Mouse (Mus musculus) T-helper 17 cell (primary cell): ENCODE results near the gene Fbxw8.

ENCODE experiments used
- in situ Hi-C, 2 experiments: fragments of 300-600 bp; cut with MboI, MseI; formaldehyde crosslinking; loops; 1 replicate in 1 of 2; 2 replicates in 1 of 2; pipeline ENCODE4 v1.15.1; 2025; ENCODE audit warnings: high pct_unique_total_duplicates in 2 of 2

Gene Fbxw8

DNA sequence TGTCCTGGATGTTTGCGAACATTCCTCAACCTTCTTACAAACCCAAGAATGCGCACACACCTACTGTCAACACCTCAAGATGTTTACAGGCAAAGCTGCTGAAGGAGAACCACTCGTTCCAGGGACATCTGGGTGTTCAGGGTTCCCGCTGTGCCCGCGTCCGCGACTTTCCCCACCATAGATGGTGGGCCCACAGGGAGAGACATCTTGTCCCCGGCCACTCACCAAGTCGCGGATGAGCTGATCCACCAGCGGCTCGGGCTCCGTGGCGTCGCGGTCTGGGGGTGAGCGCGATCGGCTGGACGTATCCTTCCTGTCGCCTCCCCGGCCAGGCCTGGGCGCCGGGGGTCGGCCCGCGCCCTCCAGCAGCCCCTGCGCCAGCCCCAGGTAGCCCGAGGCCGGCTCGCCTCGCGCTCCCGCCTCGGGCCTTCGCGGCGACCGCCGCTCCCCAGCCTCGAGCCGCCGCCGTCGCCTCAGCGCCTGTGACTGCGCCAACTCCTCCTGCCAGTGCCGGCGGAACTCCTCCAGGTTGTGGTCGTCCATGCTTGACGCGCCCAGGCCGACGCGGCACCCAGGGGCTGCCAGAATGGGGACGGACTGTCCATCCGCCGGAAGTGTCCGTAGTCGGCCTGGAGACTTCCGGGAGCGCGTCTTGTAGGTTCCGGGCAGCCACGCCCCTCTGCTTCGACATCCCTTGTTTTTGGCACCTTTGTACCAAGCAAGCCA is at the start of gene Fbxw8:
TSS of gene Fbxw8 (minus strand) at position 626 of the 726 bp plus-strand sequence.
- in situ Hi-C loops, result no loop called here

DNA sequence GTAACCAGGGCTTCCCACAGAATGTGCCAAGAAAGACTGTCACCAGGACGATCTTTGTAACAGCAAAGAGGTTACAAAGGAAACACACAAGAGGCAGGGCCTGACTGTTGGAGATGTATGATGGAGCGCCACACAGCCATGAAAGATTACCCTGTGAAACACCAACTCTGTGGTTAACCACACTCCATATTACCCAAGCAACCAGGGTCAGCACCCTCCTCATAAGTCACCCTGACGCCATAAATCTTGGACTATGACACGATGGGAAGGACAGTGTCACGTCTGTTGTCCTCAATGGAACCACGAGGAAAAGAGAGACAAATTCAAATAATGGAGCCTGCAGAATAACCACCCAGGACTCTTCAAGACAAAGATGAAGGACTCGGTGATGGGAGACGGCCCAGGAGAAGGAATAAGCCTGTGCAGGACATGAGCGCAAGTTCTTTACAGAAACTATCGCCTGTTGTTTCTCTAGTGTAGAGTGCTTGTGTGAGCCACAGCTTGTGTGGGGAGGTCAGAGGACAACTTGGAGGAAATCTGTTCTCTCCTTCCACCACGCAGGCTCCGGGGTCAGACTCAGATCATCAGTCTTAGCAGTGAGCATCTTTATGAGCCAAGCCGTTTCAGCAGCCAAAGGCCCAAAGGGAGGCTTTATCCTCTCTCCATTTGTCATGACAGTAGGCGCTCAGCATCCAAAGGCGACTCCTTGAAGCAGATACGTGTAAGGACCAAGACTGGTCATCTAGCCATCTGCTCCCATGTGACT is 49.6 kb upstream of the Fbxw8 start:
- in situ Hi-C loops, result no loop called here

DNA sequence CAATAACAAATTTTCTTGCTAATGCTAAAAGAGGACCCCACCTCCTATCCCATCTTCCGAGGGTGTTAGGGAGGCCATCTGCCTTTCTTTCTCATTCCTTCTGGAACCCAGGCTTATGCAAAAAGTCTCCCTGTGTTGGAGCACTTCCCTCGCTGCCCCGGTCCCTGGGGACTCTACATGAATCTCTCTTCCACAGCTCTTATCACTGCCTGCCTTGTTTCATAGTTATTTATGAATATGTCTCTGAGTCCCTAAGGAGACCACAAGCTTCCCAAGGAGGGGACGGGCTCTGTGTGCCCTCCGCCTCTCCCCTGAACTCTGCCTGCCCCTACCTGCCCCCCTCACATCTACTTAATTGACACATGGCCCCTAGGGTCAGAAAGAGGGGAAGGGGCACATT is 44.4 kb upstream of the Fbxw8 start:
- in situ Hi-C loops, result no loop called here

DNA sequence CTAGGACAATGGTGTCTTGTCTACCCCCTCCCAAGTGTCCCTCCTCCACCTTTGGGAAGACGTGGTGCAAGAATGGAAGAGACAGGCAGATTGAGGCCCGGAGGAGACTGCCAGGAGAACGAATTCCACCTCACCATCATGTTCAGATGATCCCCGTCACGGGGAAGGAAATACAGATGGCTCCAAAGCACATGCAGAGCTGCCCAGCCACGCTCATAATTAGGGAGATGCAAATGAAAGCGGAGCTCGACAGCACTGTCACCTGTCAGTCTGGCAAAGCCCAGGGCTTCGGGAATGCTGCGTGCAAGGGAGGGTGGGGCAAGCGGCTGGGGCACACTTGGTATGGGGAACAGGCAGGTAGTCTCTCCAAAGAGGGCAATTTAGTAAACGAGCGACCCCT is 42.2 kb upstream of the Fbxw8 start:
- in situ Hi-C loops, result no loop called here

DNA sequence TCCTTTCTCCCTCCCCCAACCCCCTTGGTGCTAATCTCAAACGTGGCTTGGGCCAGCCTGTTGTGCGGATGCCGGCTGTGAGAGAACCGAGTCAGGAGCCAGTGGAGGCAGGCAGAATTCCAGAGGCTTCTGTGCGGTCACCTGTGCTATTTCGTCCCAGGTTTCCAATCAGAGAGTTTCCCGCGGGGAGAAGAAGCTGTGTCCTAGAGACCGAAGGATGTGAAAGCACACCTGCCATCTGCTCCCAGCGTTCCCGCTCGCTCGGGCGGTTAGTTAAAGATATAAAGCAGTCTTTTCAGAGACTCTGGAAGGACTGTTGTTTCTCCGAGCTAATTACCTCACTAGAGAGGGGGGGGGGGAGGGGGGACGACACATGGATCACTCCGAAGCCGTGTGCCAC is 37.0 kb upstream of the Fbxw8 start:
- in situ Hi-C loops, result no loop called here

DNA sequence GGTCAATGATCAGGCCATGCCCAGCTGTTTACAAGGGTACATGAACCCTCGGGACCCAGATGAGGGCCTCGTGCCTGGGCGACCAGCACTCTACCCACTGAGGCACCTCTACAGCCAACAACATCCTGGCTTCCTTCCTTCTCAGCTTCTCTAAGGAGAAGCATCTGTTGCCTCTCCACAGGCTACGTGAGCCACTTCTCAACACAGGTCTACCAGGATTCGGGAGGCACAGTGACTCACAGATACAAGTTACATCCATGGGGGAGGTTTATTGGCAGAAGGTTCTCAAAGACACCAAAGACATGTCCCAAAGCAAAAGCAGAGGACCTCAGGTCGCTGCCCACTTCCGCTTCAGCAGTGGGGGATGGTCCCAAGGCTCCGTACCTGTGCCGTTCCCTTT is 35.2 kb upstream of the Fbxw8 start:
- in situ Hi-C loops, result no loop called here

DNA sequence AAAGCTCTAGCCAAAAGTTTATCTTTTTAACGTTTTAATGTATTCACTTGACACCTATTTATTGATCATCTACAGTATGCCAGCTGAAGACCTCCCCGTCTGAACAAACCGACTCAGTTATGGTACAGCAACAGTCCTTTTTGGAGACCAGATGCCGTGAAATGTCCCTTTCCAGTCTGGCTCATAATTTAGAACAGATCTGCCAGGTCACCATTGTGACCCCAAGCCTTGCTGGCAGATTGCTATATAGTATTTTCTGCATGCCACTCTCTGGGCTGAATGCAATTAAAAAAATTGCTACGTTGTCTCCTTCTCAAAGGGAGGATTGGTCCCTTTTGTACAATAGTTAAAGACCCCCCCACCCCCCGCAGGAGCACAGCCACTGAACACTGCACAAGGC is 33.1 kb upstream of the Fbxw8 start:
- in situ Hi-C loops, result no loop called here

DNA sequence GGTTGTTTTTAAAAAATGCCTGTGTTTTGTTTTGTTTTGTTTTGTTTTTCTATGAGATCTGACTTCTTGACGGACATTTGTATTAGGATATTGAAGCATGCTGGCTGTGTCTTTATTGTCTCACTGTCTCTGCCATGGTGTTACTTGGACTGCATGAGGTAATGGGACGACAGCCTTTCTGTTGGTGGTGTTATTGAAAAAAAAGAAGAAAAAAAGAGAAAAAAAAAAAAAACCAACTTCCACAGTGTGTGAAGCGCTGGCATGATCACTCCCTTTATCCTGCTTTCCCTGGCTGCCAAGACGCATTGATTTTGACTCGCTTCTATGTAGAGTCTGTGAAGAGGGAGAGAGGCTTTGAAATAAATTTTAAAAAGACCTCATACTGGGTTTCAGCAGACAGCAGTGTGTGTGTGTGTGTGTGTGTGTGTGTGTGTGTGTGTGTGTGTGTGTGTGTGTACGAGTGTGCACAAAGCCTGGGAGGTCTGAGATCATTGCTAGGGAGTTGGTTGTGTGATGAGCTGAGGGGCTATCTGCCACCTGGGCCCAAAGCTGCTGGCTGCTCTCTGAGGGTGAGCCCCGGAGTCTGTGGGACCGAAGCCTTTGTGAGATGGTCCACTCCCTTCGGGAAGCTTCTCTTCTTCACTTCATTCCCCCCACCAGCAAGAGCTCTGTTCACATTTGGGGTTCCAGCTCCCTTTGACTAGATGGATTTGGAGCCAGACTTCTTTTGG is 31.8 kb upstream of the Fbxw8 start:
- in situ Hi-C loops, result no loop called here

DNA sequence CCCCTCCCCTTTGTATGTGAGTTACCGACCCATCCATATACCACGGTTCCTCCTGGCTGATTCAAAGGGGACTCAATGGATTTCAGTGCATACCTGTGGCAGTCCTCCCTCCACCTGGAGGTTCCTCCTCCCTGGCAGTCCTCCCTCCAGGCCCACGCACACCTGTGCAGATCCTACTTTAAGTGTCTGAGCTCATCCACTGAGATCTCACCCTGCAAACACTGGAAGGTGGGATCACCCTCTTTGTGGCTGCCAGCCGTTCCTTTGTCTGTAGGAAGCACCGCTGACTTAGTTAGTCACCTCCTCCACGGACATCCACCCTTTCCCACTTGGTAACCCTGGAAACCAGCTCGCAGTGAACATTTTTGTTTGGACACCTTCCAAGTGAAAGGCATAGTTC is 22.4 kb upstream of the Fbxw8 start:
- in situ Hi-C loops, result no loop called here

DNA sequence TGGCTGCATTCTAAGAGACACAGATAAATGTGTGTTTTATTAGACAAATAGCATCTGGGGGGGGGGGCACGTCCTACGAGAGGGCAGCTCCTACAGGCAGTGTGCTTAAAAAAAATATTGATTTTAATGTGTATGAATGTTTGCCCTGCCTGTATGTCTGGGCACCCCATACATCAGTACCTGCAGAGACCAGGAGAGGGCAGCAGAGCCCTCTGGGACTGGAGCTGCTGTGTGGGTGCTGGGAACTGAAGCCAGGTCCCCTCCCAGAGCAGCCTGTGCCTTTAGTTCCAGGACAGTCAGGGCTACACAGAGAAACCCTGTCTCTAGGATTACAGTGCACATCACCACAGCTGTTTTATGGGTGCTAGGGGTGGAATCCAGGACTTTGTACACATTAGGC is 19.9 kb upstream of the Fbxw8 start:
- in situ Hi-C loops, result no loop called here

DNA sequence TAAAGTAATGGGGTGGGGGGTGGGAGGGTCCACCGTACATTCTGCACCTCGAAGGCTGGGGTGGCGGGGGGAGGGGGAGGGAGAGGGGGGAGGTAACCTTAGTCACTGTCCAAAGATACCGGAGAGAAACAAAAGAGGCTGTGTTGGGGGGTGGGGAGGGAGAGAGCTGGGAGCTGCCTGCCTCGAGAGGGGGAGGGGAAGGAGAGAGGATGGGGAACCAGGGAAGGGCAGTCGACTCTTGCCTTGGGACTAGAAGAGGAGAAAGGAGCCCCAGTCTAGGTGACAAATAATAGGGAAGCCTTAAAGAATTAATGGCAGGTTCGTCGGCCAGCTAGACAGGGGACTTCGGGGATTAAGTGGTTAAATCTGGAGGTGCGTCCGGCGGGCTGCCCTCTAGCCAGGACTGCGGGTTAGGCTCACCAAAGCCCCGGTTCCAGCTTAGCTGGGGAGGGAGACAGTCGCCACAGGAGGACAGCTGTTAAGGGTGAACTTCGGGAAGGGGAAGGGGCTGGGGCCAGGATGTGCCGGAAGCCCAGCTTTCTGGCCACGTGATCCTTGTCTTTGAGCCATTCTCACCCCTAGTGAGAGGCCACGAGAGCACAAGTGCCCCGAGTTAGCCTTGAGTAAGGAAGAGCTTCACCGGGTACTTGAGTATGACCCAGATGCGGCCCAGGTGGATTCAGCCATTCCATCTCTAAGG is 19.2 kb upstream of the Fbxw8 start:
- in situ Hi-C loops, result no loop called here

DNA sequence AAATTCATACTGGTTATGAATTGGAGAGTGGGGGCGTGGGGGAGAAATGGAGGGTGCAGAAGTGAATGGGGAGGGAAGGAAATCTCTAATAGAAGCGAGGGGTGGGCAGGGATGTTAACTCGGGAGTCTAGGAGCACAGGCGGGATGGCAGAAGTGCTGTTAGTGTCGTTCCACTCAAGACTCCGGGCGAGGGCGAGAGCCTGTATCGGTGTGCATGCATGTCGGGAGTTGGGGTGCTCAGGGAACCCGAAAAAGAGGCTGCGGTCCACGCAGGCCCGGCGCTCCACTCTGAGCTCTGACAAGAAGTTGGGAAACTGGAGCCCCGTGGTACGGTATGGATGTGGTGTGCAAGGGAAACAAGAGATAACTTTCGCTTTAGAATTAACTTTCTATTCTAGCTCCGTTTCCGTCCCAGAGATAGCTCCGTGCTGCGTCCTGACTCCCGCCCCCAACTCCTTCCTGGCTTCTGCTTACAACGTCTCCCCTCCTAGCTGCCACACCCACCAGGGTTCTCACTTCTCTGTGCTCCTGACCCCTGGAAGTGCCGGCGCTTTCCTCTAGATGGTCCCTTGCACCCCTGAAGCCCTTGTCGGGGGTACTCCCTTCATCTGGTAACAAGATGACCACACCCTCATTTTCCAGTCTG is 16.9 kb upstream of the Fbxw8 start:
- in situ Hi-C loops, result no loop called here

DNA sequence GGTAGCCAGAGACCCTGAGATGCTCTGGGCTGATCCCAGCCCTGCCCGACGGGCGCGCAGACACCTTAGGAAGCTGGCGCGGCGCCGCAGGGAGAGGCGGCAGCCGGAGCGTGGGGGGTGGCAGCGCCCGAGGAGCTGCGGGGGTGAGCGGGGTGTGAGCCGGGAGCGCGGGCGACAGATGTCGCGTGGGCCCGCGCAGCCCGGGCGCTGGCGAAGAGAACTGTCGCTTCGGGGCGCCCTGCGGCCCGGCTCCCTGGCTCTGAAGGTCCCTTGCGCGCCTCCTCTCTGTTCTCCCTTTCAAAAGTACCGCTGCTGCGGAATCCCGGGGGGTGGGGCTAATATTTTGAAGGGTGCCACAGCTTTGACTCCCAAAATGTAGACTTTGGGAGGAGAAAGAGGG is 16.4 kb upstream of the Fbxw8 start:
- in situ Hi-C loops, result no loop called here

DNA sequence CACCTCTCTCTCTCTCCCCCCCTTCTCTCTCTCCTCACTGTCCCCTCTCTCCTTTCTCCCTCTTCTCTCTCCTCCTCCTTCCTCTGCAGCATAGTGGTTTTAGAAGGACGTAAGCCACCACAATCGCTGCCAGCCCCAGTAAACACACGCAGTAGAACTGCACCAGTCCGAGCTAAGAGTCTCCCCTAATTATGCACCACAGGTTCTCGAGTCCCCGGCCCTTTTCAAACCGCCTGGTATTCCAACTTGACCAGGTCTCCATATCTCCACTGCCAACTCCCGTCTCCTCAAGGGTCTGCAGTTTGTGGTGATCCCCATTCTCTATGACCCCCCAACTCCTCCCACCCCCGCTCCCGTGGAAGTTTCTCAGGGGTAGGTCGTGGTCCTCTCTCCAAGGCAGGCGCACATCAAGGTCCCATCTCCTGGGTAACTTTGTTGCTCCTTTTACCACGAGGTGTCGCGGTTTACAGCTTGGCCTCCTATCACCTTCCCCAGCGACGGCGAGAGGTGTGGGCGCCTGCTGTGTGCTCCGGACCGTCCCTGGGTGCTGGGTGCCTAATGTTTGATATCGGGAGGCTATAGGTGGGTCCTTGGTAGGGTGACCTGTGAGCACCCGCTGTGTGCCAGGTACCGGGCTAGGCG is 15.7 kb upstream of the Fbxw8 start:
- in situ Hi-C loops, result no loop called here

DNA sequence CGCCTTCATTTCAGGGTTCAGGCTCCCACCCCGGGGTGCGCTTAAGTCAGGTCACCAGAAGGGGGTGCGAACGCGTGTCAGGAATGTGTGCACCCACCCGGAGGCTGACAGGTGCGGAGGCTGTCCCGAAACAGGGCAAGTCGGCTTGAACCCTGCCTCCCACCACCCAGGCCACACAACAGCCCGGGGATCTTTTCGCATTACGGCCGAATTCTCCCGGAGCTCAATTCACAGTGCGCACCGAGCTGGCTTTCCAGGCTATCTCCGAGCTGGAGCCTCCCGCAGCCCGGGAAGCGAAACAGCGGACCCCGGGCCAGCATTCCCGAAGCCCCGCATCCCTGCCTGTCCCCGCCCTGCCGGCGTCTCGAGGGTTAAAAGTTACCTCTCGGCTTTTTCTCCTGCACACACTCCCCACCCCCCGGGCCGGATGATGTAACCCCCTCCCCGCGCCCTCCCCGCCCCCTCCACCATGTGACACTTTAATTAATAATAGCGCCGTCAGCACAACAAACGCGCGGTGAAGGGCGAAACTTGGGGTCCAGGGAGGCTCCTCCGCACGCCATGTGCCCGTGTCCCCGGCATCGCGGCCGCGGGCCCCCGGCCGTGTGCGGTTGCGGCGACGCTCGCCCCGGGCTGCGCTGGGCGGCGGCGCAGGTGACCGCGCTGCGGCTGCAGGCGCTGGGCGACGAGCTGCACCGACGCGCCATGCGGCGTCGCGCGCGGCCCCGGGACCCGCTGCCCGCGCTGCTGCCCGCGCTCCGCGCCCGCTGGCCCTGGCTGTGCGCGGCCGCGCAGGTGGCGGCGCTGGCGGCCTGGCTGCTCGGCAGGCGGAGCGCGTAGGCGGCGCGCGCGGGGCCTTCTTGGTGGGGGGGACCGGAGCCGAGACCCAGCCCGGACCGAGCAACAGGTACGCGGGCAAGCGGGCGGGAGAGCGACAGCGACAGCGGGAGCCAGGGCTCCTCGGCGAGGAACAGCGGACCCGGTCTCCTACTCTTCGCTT is 14.3 kb upstream of the Fbxw8 start:
- in situ Hi-C loops, result no loop called here

DNA sequence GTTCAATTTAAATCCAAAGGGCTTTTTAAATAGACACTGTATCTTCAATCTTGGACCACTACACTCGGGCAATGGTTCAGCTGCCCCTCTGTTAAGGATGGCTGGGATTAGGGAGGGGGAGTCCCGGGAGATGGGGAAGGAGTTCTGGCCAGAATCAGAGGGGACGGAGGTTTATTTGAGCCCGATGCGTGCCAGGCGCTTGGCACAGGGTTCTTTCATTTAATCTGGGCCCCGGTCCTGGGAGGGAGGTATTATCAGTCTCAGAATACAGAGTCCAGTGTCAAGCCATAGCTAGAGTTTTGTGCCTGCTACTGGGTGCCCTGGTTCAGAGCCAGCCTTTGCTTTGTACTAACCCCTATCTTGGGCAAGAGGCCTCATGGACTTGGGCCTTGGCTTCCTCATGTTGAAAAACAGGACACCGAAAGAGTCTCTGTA is 12.3 kb upstream of the Fbxw8 start:
- in situ Hi-C loops, result no loop called here

DNA sequence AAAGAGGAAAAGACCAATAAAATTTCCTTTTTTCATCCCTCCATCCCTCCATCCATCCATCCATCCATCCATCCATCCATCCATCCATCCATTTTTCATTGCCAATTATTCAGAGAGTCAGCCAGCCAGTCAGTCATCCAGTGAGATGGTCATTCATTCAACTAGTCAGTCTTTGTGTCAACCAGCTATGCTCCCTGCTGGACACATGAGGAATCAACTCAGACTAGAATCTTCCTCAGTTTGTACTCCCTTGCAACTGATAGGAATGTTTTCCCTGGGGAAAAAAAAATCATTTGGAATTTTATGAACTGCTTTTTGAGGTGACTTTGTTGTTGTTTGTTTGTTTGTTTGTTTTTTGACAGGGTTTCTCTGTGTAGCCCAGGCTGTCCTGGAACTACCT is 10.2 kb upstream of the Fbxw8 start:
- in situ Hi-C loops, result no loop called here

DNA sequence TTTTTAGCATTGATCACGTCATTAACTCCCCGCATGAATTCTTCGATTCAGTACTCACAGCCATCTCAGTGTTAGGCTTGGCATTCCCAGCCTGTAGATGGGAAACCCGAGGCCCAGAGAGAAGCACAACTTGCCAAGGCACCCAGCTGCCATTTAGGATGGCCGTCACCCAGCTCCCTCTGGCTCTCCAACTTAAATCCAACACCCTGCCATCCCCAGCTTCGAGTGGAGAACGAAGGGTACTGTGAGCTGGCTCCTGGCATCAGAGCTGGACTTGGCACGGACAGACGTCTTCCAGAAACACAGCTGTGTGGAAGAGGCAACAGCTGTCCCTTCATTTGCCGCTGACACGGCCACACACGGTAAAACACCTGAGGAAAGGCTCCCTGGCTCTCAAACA is 9.3 kb upstream of the Fbxw8 start, which contains the start of gene Hrk:
TSS of gene Hrk (plus strand) at position 68 of the 400 bp plus-strand sequence.
- in situ Hi-C loops, result no loop called here

DNA sequence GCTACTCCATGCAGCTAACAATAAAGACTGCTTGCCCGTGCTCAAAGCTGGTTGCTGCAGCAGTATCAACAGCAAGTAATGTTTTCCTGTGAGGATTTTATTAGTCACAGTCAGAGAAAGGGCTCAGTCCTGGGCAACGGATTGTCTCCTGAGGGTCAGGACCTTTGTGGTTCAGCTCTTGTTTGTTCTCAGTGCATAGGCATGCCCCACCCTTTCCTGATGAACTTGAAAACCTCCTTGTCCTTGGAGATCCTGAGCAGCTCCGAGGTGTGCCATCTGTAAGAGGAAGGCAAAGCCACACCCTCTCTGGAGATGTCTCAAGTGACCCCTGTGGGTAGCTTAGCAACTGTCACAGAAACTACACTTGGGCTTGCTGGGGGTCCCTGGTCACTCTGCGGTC is 5.4 kb upstream of the Fbxw8 start:
- in situ Hi-C loops, result no loop called here

DNA sequence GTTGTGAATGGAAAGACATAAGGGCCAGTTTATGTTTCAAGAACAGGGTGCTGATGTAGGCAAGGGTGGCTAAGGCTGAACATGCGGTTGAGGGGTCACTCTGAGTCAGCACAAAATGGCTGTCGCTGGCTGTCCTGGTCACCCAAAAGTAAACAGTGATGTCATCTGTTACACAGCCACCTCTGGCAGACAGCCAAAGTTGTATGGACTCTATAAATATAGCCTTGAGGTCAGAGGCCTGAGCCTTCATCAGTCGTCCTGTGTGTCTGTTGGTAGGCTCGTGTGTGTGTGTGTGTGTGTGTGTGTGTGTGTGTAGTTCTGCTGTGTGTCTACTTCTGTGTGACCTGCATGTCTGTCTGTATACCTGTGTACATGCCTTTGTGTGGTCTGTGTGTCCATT is 1.7 kb upstream of the Fbxw8 start:
- in situ Hi-C loops, result no loop called here
